Mouse (Mus musculus): ENCODE results near the gene Tex9. TPM values are rescaled to one million over a fixed set of nuclear protein-coding genes. Genes with fewer than 3 reads are reported as not detected.

The Tex9 gene
- polyA plus RNA-seq, 1 experiment from 2014 or later, result 53.8 TPM

- WGBS, result 30% methylated on average over 4 of the region's 4 CpGs
- DNase-seq (ENCODE audit: low spot score), result no peak
Observed at GRCm38 (mm10) chr9:72530824-72531223, 38.8 kb upstream of the Tex9 start.

GRCm38 (mm10) chr9:72530237-72530636, 38.2 kb upstream of the Tex9 start:
- ATAC-seq (ENCODE audit: insufficient number of reproducible peaks, low FRiP score, low TSS enrichment, low read depth) (no peak), DNase-seq (ENCODE audit: low spot score) (peak; percentile 93)
- H3K9ac ChIP-seq (ENCODE audit: low read length), result no peak overlapping the region
- no peak overlapping the region for H3K27ac ChIP-seq (replicated peaks; ENCODE audit: low read depth, low read length)
- WGBS, result under 1% methylated on average over 12 of the region's 12 CpGs
- H3K4me2 ChIP-seq (ENCODE audit: low read depth, severe bottlenecking), result no peak overlapping the region
- no peak overlapping the region for H3K4me3 ChIP-seq (ENCODE audit: low read depth, low read length)
- H3K36me3 ChIP-seq (ENCODE audit: control insufficient read depth, insufficient read depth, low read length), result no peaks in the 10 kb centered on the region
- no peaks in the 10 kb centered on the region for H3K27me3 ChIP-seq (ENCODE audit: control insufficient read depth, insufficient read depth, low read length)
- H3K4me1 ChIP-seq (ENCODE audit: control insufficient read depth, insufficient read depth, low read length), result peaks cover 5% of the 10 kb centered on the region; the same call in 1 of the 2 replicates
- H3K9me3 ChIP-seq (ENCODE audit: control insufficient read depth, low read length), result no peaks in the 10 kb centered on the region

More at GRCm38 (mm10) chr9:72530824-72531223, 38.8 kb upstream of the Tex9 start:
- Histone ChIP-seq H3K9ac (ENCODE audit: low read length) (no peak overlapping the region), H3K4me2 (ENCODE audit: low read depth, severe bottlenecking) (peak overlapping the region; percentile 74), H3K27ac (replicated peaks; ENCODE audit: low read depth, low read length) (peak overlapping the region; percentile 98), H3K9me3 (ENCODE audit: control insufficient read depth, low read length) (no peaks in the 10 kb centered on the region), H3K27me3 (ENCODE audit: control insufficient read depth, insufficient read depth, low read length) (no peaks in the 10 kb centered on the region), H3K36me3 (ENCODE audit: control insufficient read depth, insufficient read depth, low read length) (no peaks in the 10 kb centered on the region), H3K4me1 (ENCODE audit: control insufficient read depth, insufficient read depth, low read length) (peaks cover 5% of the 10 kb centered on the region; the same call in 1 of the 2 replicates), H3K4me3 (ENCODE audit: low read depth, low read length) (peak overlapping the region; percentile 79)
- no peak; the same call in 1 of the 2 replicates for ATAC-seq (ENCODE audit: insufficient number of reproducible peaks, low FRiP score, low TSS enrichment, low read depth)

- Histone ChIP-seq H3K4me2 (ENCODE audit: low read depth, severe bottlenecking) (no peak overlapping the region), H3K4me1 (ENCODE audit: control insufficient read depth, insufficient read depth, low read length) (peaks cover 5% of the 10 kb centered on the region; the same call in 1 of the 2 replicates), H3K27ac (replicated peaks; ENCODE audit: low read depth, low read length) (no peak overlapping the region), H3K9ac (ENCODE audit: low read length) (no peak overlapping the region), H3K4me3 (ENCODE audit: low read depth, low read length) (no peak overlapping the region), H3K27me3 (ENCODE audit: control insufficient read depth, insufficient read depth, low read length) (no peaks in the 10 kb centered on the region), H3K9me3 (ENCODE audit: control insufficient read depth, low read length) (no peaks in the 10 kb centered on the region), H3K36me3 (ENCODE audit: control insufficient read depth, insufficient read depth, low read length) (no peaks in the 10 kb centered on the region)
- no peak for ATAC-seq (ENCODE audit: insufficient number of reproducible peaks, low FRiP score, low TSS enrichment, low read depth)
- no peak for DNase-seq (ENCODE audit: low spot score)
- 82% methylated on average over 1 of the region's 1 CpGs for WGBS
Observed at GRCm38 (mm10) chr9:72526091-72526490, 34.1 kb upstream of the Tex9 start.

GRCm38 (mm10) chr9:72520849-72521248, 28.8 kb upstream of the Tex9 start:
- ATAC-seq (ENCODE audit: insufficient number of reproducible peaks, low FRiP score, low TSS enrichment, low read depth) (no peak), DNase-seq (ENCODE audit: low spot score) (no peak)
- no peaks in the 10 kb centered on the region for H3K27me3 ChIP-seq (ENCODE audit: control insufficient read depth, insufficient read depth, low read length)
- H3K4me3 ChIP-seq (ENCODE audit: low read depth, low read length), result no peak overlapping the region
- H3K36me3 ChIP-seq (ENCODE audit: control insufficient read depth, insufficient read depth, low read length), result no peaks in the 10 kb centered on the region
- H3K9me3 ChIP-seq (ENCODE audit: control insufficient read depth, low read length), result no peaks in the 10 kb centered on the region
- H3K4me1 ChIP-seq (ENCODE audit: control insufficient read depth, insufficient read depth, low read length), result no peaks in the 10 kb centered on the region
- no peak overlapping the region for H3K4me2 ChIP-seq (ENCODE audit: low read depth, severe bottlenecking)
- no peak overlapping the region for H3K9ac ChIP-seq (ENCODE audit: low read length)
- H3K27ac ChIP-seq (replicated peaks; ENCODE audit: low read depth, low read length), result no peak overlapping the region

GRCm38 (mm10) chr9:72519246-72519645, 27.2 kb upstream of the Tex9 start:
- H3K9ac ChIP-seq (ENCODE audit: low read length), result no peak overlapping the region
- no peak for DNase-seq (ENCODE audit: low spot score)
- H3K36me3 ChIP-seq (ENCODE audit: control insufficient read depth, insufficient read depth, low read length), result no peaks in the 10 kb centered on the region
- no peaks in the 10 kb centered on the region for H3K9me3 ChIP-seq (ENCODE audit: control insufficient read depth, low read length)
- H3K27me3 ChIP-seq (ENCODE audit: control insufficient read depth, insufficient read depth, low read length), result no peaks in the 10 kb centered on the region
- H3K4me1 ChIP-seq (ENCODE audit: control insufficient read depth, insufficient read depth, low read length), result no peaks in the 10 kb centered on the region
- no peak for ATAC-seq (ENCODE audit: insufficient number of reproducible peaks, low FRiP score, low TSS enrichment, low read depth)
- H3K27ac ChIP-seq (replicated peaks; ENCODE audit: low read depth, low read length), result no peak overlapping the region
- H3K4me2 ChIP-seq (ENCODE audit: low read depth, severe bottlenecking), result no peak overlapping the region
- no peak overlapping the region for H3K4me3 ChIP-seq (ENCODE audit: low read depth, low read length)

- no peaks in the 10 kb centered on the region for H3K27me3 ChIP-seq (ENCODE audit: control insufficient read depth, insufficient read depth, low read length)
Observed at GRCm38 (mm10) chr9:72515366-72515765, 23.4 kb upstream of the Tex9 start.

GRCm38 (mm10) chr9:72512229-72512981, 20.4 kb upstream of the Tex9 start:
- H3K4me1 ChIP-seq (ENCODE audit: control insufficient read depth, insufficient read depth, low read length), result no peaks in the 10 kb centered on the region
- H3K9ac ChIP-seq (ENCODE audit: low read length), result no peak overlapping the region
- no peak for ATAC-seq (ENCODE audit: insufficient number of reproducible peaks, low FRiP score, low TSS enrichment, low read depth)
- no peak overlapping the region for H3K4me3 ChIP-seq (ENCODE audit: low read depth, low read length)
- H3K27ac ChIP-seq (replicated peaks; ENCODE audit: low read depth, low read length), result no peak overlapping the region
- no peak for DNase-seq (ENCODE audit: low spot score)
- no peak overlapping the region for H3K4me2 ChIP-seq (ENCODE audit: low read depth, severe bottlenecking)
- no peaks in the 10 kb centered on the region for H3K27me3 ChIP-seq (ENCODE audit: control insufficient read depth, insufficient read depth, low read length)
- H3K36me3 ChIP-seq (ENCODE audit: control insufficient read depth, insufficient read depth, low read length), result no peaks in the 10 kb centered on the region
- no peaks in the 10 kb centered on the region for H3K9me3 ChIP-seq (ENCODE audit: control insufficient read depth, low read length)
- 62% methylated on average over 11 of the region's 11 CpGs for WGBS

More at GRCm38 (mm10) chr9:72515366-72515765, 23.4 kb upstream of the Tex9 start:
- no peaks in the 10 kb centered on the region for H3K9me3 ChIP-seq (ENCODE audit: control insufficient read depth, low read length)
- no peaks in the 10 kb centered on the region for H3K36me3 ChIP-seq (ENCODE audit: control insufficient read depth, insufficient read depth, low read length)
- H3K4me1 ChIP-seq (ENCODE audit: control insufficient read depth, insufficient read depth, low read length), result no peaks in the 10 kb centered on the region
- H3K4me3 ChIP-seq (ENCODE audit: low read depth, low read length), result no peak overlapping the region
- DNase-seq (ENCODE audit: low spot score), result no peak
- ATAC-seq (ENCODE audit: insufficient number of reproducible peaks, low FRiP score, low TSS enrichment, low read depth), result no peak
- H3K27ac ChIP-seq (replicated peaks; ENCODE audit: low read depth, low read length), result no peak overlapping the region
- no peak overlapping the region for H3K9ac ChIP-seq (ENCODE audit: low read length)
- H3K4me2 ChIP-seq (ENCODE audit: low read depth, severe bottlenecking), result no peak overlapping the region

GRCm38 (mm10) chr9:72497171-72497570, 5.2 kb upstream of the Tex9 start:
- Histone ChIP-seq H3K4me2 (ENCODE audit: low read depth, severe bottlenecking) (no peak overlapping the region), H3K4me1 (ENCODE audit: control insufficient read depth, insufficient read depth, low read length) (no peaks in the 10 kb centered on the region), H3K36me3 (ENCODE audit: control insufficient read depth, insufficient read depth, low read length) (no peaks in the 10 kb centered on the region), H3K9me3 (ENCODE audit: control insufficient read depth, low read length) (no peaks in the 10 kb centered on the region), H3K9ac (ENCODE audit: low read length) (no peak overlapping the region), H3K27ac (replicated peaks; ENCODE audit: low read depth, low read length) (no peak overlapping the region), H3K27me3 (ENCODE audit: control insufficient read depth, insufficient read depth, low read length) (no peaks in the 10 kb centered on the region), H3K4me3 (ENCODE audit: low read depth, low read length) (no peak overlapping the region)
- ATAC-seq (ENCODE audit: insufficient number of reproducible peaks, low FRiP score, low TSS enrichment, low read depth) (no peak), DNase-seq (ENCODE audit: low spot score) (no peak)
- WGBS, result 55% methylated on average over 3 of the region's 3 CpGs

- Histone ChIP-seq H3K27me3 (ENCODE audit: control insufficient read depth, insufficient read depth, low read length) (no peaks in the 10 kb centered on the region), H3K4me3 (ENCODE audit: low read depth, low read length) (no peak overlapping the region), H3K4me1 (ENCODE audit: control insufficient read depth, insufficient read depth, low read length) (no peaks in the 10 kb centered on the region), H3K4me2 (ENCODE audit: low read depth, severe bottlenecking) (no peak overlapping the region), H3K9me3 (ENCODE audit: control insufficient read depth, low read length) (no peaks in the 10 kb centered on the region), H3K9ac (ENCODE audit: low read length) (no peak overlapping the region), H3K27ac (replicated peaks; ENCODE audit: low read depth, low read length) (no peak overlapping the region), H3K36me3 (ENCODE audit: control insufficient read depth, insufficient read depth, low read length) (no peaks in the 10 kb centered on the region)
- 76% methylated on average over 2 of the region's 2 CpGs for WGBS
- DNase-seq (ENCODE audit: low spot score), result no peak
- no peak for ATAC-seq (ENCODE audit: insufficient number of reproducible peaks, low FRiP score, low TSS enrichment, low read depth)
Observed at GRCm38 (mm10) chr9:72496691-72497090, 4.7 kb upstream of the Tex9 start.

All from limb, embryonic 11.5 days (tissue).